Mouse (Mus musculus): ENCODE measurements around the gene Trappc2. TPM values are rescaled to one million over a fixed set of nuclear protein-coding genes. Genes with fewer than 3 reads are reported as not detected.

Trappc2 gene
- 10 to 100 TPM; 49.9 to 54.1 TPM for total RNA-seq (2021)
- long read RNA-seq, transcript Trappc2-203 (5 exons, 1,613 nt), result major isoform, 99 of 107 reads
- long read RNA-seq, partial matches to known transcripts, result 2 of 107 reads
- long read RNA-seq, other reads (novel, unspliced or antisense), result 5 of 107 reads

DNA sequence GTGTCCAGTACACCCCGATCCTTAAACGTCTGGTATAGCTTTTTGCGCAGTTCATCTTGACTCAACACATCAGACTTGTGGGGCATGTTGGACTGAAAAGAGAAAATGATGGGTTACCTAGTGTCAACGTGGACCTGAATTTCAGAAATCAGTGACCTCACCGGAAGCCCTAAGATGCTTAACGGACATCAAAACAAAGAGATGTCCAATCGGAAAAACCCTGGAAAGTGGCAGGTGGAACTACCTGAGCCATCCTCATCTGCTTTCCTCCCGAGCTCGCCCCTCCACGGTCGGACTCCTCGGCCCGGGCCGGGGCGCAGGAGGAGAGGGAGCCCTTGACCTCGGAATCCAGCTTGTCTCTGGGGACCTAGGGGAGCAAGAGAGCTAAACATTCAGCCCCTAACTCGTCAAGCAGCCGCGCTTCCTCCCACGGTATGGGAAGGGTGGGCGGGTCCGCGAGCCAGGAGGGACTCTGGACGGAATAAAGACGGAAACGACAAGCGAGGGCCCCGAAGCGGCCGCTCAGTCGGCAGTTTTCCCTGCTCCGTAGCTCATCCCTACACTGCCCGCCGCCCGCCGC lies at the start of gene Trappc2:
TSS of gene Trappc2 (plus strand) at position 539 of the 580 bp plus-strand sequence.
- DNase-seq (ENCODE audit: low spot score in 2 of 2), result no peak

DNA sequence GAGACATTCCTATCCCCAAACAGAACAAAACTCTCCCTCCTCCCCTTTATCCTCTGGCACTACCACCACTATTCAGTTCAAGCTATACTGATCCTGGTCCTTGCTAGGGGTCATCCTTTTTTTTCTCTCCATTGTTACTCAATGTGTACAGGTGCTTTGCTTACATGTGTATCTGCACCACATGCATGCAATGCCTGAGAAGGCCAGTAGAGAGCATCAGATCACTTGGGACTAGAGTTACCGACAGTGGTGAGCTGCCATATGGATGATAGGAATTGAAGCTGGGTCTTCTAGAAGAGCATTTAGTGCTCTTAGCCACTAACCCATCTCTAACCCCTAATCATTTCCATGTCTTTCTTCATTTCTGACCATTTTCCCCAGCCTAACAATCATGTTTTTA lies 46.6 kb upstream of the Trappc2 start:
- DNase-seq (ENCODE audit: low spot score in 2 of 2), result no peak

DNA sequence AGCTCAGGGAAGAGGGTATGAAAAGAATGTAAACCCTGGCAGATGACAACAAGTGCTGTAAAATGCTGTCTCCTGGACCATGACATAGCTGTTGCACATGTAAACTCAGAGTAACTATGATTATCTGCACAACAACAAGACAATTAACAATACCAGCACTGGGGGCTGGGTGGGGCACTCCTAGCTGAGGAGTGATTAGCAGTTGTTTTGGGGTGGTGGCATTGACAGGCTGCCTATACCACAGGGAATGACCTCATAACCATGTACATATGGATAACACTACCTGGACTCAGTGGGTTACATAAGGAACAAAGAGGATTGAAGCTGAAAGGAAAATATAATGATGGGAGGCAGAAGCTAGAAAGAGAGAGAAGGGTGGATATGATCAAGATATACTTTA lies 32.5 kb upstream of the Trappc2 start:
- no peak for DNase-seq (ENCODE audit: low spot score in 2 of 2)

DNA sequence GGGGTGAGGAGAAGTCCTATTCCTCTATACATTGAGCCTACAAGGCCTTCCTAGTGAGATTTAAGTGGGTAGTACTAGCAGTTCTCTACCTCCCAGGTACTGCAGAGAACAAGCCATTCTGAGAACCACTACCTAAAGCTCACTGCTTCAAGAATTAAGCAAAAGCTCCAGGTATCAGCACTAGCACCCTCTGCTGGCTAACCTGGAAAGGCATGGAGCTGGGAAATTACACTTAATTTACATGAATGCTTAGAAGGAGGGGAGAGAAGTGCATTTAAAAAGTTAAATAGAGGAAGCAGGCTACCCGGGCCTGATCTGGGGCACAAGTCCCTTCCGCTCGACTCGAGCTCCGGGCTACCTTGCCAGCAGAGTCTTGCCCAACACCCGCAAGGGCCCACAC lies 24.2 kb upstream of the Trappc2 start:
- DNase-seq (ENCODE audit: low spot score in 2 of 2), result peak in 1 of 2 experiments; percentile 19

DNA sequence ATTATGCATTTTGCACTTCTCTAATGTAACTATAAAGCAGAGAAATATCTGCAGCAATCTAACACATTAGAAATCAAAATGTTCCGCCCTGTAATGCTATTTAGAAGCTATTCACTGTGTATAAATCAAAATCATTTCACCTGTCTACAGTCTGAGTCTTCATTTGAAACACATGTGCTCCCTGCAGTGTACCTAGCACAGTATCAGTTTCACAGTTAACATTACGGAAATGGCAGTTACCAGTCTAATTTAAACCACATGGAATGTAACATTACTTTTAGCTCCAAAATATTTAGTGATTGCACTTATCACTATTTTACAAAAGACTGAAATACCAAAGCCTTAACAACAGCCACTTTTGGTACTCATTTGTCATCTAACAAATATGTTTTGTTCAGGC lies 5.6 kb upstream of the Trappc2 start:
- DNase-seq (ENCODE audit: low spot score in 2 of 2), result no peak

DNA sequence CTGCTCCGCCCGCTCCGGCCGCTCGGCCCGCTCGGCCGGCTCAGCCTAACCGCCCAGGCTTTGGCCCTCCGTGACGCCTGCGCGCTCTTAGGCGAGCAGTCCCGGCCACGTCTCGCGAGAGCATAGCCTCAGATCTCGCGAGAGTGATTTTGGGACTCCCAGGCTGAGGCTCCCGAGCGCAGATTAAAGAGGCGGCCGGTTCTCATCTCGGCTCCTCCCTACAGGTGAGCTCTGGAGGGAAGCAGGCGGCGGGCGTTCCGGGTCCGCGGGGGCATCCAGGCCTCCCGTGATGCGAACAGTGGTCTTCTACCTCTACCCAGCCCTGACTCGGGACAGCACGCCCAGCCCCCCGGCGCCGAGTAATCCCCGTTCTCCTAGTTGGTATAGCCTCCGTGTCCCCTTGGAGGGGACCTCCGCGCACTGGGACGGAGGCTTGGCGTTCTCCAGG lies 266 bp downstream of the Trappc2 start, which contains the start of gene Ofd1:
TSS of gene Ofd1 (minus strand) at position 89 of the 448 bp plus-strand sequence.
- peak; percentile 82 to 89 for DNase-seq (ENCODE audit: low spot score in 2 of 2)

DNA sequence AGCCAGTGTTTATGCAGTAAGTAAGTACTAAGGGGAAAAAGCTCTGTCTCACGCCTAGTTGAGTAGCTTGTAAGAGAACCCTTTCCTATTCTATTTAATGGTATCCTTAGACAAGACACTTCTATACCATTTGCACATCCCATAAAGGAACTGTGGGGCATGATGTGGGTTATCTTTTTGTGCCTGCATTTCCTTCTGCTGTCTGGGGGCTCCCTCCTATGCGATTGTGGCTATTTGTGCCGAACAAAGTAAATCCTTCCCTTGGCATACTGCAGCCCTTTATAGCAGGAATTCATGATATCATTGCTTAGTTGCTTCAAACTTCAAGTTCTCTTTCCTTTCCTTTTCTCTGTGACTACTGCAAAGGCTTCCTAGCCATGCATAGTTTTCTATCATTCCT lies 4.2 kb downstream of the Trappc2 start:
- DNase-seq (ENCODE audit: low spot score in 2 of 2), result no peak

DNA sequence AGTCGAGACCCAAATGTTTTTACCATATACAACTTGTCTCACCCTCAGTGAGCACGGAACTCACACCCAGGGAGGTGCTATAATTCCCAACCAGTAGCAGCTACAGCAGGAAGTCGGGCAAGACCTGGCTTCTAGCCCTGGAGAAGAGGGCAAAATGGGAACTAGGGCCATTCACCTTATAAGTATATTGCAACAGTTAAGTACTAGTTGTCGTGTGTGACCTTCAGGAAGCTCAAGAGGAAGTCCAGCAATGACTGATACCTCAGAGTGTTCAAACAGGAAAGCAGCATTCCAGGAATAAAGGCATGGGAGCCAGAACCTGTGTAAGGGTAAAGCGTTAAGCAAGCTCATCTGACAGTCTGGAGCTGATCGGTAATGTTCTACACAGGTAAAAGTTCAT lies 13.2 kb downstream of the Trappc2 start:
- no peak for DNase-seq (ENCODE audit: low spot score in 2 of 2)

DNA sequence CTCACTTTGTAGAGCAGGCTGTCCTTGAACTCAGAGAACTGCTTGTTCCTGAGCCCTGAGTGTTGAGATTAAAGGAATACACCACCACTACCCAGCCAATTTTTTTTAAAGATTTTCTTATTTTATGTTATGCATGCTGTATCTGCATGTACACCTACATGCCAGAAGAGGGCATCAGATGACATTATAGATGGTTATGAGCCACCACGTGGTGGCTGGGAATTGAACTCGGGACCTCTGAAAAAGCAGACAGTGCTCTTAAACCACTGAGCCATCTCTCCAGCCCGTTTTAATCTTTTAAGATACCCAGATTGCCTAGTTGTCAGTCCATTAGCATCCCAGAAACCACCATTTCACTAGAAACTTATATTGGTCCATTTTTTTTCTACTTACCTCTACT lies 14.0 kb downstream of the Trappc2 start:
- DNase-seq (ENCODE audit: low spot score in 2 of 2), result no peak

DNA sequence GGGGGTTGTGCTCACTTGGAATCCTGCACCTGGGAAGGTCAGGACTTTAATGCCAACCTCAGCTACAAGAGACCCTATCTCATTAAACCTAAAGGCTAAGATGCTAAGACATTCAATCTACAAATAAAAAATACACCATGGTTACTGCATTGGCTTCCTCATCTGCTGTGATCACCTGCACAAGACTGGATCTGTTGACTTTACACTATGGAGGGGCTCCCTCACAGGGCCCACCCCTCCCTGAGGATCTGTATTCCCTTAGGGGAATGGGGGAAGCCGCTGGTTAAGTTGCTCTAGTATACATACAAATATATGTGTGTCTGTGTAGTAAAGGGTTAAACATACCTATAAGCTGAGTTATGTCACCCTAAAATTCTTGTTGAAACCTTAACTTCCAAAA lies 15.2 kb downstream of the Trappc2 start:
- DNase-seq (ENCODE audit: low spot score in 2 of 2), result no peak

DNA sequence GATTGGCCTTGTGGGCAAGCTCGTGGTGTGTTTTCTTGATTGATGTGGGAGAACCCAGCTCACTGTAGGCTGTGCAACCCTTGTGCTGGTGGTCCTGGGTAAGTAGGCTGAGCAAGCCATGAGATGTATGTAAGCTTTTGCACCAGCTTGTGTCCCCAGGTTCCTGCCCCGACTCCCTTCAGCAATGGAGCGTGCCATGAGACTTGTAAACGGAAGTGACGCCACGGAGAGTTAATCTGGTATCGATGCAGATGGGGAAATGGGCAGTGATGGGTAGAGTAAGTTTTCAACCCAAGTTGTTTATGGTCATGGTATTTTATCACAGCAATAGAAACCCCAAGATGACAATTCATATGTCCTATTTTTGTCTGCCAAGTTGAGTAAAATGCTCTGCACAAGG lies 27.9 kb downstream of the Trappc2 start:
- DNase-seq (ENCODE audit: low spot score in 2 of 2), result no peak

DNA sequence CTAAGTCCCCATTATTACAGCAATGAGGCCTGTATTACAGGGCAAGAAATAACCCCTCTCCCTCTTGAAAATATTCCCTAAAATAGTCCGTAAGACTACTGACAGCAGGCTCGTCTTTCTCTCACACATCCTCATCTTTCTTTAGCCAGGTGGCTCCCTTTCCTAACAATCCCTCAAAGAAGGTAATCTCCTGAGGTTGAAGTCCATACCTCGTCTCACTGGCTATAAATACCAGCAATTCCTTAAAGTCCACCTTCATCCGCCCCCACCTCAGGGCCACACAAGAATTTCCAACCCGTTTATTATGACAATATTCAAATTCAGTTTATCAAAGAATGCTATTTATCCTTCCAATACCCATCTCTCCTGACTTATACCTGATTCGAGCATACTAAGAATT lies 32.2 kb downstream of the Trappc2 start:
- DNase-seq (ENCODE audit: low spot score in 2 of 2), result no peak

DNA sequence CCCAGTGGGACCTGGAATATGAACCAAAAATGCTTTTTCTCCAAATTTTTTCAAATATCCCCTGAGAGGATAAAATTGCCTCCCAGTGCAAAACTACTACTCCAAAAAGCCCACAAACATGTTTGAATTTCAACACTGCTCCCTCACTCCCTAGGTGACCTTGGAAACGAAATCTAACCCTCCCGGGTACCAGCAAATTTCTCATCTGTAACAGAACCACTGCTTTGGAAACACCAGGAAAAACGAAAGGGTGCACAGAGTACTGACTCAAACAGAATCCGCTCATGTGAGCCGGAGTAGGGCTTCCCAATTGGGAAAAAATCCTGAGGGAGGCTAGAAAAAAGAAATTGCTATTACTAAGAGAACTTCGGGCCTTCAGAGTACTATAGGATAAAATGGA lies 37.0 kb downstream of the Trappc2 start:
- no peak for DNase-seq (ENCODE audit: low spot score in 2 of 2)

DNA sequence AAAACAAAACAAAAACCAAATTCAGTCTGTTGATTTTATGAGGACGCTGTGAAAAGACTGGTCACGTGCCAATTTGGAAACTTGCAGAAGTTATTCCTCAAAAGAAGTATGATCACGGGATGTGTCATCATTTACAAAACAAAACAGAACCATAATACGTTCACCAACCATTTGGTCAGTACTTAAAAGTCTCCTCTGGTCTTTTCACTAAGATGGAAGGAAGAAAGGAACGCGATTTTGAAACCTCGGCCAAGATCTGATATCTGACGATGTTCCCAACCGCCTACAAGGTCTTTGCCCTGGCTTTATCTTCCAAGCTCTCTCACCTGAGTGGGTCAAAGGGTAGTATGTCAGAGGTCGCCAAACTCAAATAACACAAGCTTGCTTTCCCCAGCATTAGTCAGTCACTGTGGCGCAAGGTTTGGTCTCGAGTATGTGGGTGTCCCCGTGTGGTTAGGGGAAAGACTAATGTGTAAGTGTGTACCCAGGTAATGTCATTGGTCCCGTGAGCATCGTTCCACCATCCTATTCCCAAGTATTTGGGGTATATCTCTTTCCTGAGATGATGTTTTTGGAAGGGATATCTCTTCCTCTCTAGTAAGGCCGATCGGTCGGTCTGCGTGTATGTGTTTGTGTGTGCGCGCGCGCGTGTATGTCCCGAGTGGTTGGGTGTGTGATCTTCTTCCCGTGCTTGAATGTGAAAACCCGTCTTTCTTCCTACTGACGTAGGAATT lies 38.4 kb downstream of the Trappc2 start:
- DNase-seq (ENCODE audit: low spot score in 2 of 2), result peak in 1 of 2 experiments; percentile 5

DNA sequence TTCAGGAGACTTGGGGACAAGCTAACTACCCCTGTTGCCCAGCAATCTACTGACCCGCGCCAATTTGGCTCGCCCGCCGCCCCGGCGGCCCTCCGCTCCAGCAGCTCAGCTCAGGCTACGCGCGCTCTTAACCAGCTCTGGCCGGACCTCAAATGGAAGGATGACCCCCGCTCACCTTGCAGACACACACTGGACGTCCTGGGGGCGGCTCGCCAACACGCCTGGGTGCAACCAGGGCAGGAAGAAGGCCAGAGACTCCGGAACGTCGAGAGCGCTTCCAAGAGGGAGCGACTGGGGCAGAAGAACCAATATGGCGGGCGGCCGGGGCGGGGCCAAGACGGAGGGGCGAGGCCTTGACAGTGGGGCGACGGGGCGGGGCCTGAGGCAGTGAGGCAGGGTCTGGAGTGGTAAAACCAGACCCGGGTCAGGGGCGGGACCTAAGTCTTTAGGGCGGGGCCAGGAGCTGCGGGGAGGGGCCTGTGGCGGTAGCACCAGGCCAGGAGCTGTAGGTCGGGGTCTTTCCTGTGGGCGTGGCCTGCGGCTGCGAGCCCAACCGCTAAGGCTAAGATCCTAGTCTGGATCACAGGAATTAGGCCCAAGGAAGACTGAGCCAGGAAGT lies 39.1 kb downstream of the Trappc2 start, which contains the start of gene Rab9:
TSS of gene Rab9 (minus strand) at position 503 of the 619 bp plus-strand sequence.
- peak; percentile 86 to 89 for DNase-seq (ENCODE audit: low spot score in 2 of 2)

DNA sequence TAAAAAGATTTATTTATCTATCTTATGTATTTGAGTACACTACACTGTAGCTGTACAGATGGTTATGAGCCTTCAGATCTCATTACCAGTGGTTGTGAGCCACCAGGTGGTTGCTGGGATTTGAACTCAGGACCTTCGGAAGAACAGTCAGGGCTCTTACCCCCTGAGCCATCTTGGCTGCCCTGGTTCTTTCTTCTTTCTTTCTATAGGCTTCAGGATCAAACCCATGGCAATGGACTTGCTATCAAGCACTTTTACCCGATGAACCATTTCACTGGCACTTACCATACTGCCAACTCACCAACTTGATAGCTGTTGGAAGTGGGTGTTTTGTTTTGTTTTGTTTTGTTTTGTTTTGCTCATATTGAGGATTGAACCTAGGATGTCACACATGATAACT lies 54.7 kb downstream of the Trappc2 start:
- DNase-seq (ENCODE audit: low spot score in 2 of 2), result no peak

DNA sequence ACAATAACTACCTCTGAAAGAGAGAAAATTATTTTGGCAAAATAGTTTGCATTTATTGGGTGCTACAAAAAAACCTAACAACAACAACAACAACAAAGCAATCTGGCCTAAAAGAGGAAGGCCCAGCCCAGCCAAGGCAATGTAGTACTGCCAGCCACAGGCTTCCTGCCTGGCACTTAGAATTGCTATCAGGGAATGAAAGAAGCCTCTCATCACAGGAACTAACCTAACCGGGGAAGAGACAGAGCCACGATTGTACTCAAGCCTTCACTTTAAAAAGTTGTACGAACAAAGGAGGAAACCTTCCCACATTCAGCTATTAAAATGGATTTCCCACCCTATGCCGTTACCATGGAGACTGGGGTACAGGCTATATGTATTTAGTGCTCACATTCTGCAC lies 57.4 kb downstream of the Trappc2 start:
- peak in 1 of 2 experiments; percentile 29 for DNase-seq (ENCODE audit: low spot score in 2 of 2)

DNA sequence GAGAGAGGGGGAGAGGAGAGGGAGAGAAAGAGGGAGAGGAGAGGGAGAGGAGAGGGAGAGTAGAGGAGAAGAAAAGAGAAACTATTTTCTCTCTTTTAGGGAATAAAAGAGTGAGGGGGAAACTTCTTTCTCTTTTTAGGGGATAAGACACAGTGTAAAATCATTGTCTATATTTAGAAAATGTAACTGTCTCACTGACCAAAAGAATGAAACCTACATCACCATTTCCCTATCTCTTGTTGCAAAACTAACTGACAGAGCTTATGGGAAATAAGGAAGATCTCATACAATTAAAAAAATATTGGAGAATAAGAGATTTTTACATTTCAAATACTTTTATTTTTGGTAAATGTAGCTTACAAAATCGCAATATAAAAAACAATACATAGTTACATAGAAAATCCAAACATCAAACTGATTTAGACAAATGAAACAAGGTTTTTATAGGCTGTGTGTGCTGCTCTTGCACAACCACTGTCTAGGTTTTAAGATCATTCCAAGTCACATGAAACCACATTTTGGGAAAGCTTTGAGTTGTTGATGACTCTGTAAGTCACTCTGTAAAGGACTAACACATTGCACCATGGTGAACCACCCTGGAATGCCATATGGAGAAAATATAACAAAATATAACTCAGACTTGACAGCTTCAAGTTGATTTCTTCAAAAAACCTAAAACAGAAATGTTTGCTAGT lies 59.3 kb downstream of the Trappc2 start:
- DNase-seq (ENCODE audit: low spot score in 2 of 2), result no peak
